Mouse (Mus musculus): ENCODE measurements around the gene Ubap2. TPM values are rescaled to one million over a fixed set of nuclear protein-coding genes. Genes with fewer than 3 reads are reported as not detected.

Gene Ubap2
- total and polyA plus RNA-seq, 2 experiments from 2014 or later, result 18.2 to 27.1 TPM

DNA sequence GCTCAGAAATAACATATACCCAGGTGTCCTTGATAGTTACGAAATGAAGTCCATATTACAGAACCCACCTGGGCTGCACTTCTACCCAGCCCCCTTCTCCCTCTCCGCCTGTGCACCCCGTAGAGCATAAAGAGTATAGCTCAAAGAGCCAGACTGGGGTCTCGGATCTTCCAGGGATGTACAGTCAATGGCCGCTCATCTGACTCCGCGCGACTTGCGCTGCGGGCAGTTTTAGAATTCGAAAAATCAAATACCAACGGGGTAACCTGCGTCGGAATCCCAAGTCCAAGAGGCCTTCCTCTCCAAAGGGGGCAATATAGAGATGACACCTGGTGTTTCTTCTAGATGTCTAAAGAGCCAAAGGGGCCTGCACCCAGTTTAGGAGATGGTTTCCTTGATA, 38.8 kb upstream of the Ubap2 start:
- H3K9ac ChIP-seq (replicated peaks; ENCODE audit: low read depth, low read length), result peak overlapping the region; percentile 90
- H3K27ac ChIP-seq (ENCODE audit: low read depth), result peak overlapping the region; percentile 99
- WGBS, result 8% methylated on average over 14 of the region's 14 CpGs
- no peak for DNase-seq (ENCODE audit: low spot score)
- no peak for ATAC-seq (ENCODE audit: insufficient read depth, low read depth)
- H3K4me3 ChIP-seq (ENCODE audit: low read depth, low read length), result peak overlapping the region; percentile 92
- no peaks in the 10 kb centered on the region for H3K27me3 ChIP-seq (ENCODE audit: control insufficient read depth, insufficient read depth, low read length)
- H3K4me1 ChIP-seq (ENCODE audit: control insufficient read depth, insufficient read depth), result peaks cover 9% of the 10 kb centered on the region
- no peaks in the 10 kb centered on the region for H3K9me3 ChIP-seq (replicated peaks; ENCODE audit: control insufficient read depth, low read length)
- H3K36me3 ChIP-seq (replicated peaks; ENCODE audit: control insufficient read depth, insufficient read depth, low read length), result peaks cover 30% of the 10 kb centered on the region
- TF ChIP-seq EP300 (IDR thresholded peaks at IDR 0.05; ENCODE audit: low read depth), result no peak
- no peak for TF ChIP-seq CTCF (IDR thresholded peaks at IDR 0.05; ENCODE audit: low read depth)
- peak overlapping the region; percentile 67 for H3K4me2 ChIP-seq (ENCODE audit: low read depth, low read length)

DNA sequence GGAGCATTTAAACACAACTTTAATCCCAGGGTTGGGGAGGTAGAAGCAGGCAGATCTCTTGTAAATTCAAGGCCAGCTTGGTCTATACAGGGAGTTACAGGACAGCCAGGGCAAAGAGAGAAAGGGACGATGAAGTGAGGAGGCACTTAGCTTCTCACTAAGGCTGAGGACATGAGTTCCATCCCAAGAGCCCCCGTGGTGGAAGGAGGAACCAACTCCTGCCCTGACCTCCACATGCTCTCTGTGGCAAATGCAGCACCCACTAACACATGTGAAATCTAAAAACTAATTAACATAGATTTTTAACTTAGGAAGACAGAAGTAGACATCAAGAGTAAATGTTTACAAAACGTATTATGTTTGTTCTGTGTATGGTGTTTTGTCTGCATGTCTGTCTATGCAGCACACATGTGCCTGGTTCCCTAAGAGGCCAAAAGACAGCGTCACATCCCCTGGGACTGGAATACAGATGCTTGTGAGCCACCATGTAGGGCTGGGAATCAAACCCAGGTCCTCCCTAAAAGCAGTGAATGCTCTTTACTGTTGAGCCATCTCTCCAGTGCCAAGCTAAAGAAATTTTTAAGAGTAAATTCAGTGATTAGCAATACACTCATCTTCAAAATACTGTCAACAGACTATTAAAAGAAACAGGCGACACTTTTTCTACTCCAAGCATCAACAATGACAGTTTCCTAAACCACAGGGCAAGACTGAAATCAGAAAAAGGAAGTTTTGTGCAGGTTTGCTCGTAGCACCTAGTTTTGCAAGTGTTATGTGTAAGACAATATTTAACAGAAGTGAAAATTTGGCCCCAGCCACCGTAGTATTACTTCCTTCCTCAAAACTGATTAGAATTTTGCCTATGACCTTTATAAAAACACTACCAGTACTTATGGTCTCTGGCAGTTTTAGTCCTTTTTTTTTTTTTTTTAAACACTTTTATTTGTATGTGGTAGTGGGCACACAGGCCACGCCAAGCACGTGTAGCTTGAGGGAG, 35.9 kb upstream of the Ubap2 start:
- no peak overlapping the region for H3K9ac ChIP-seq (replicated peaks; ENCODE audit: low read depth, low read length)
- WGBS, result 83% methylated on average over 9 of the region's 9 CpGs
- no peak overlapping the region for H3K4me3 ChIP-seq (ENCODE audit: low read depth, low read length)
- peaks cover 9% of the 10 kb centered on the region for H3K4me1 ChIP-seq (ENCODE audit: control insufficient read depth, insufficient read depth)
- DNase-seq (ENCODE audit: low spot score) (no peak), ATAC-seq (ENCODE audit: insufficient read depth, low read depth) (no peak)
- H3K4me2 ChIP-seq (ENCODE audit: low read depth, low read length), result no peak overlapping the region
- H3K36me3 ChIP-seq (replicated peaks; ENCODE audit: control insufficient read depth, insufficient read depth, low read length), result peaks cover 39% of the 10 kb centered on the region
- no peaks in the 10 kb centered on the region for H3K9me3 ChIP-seq (replicated peaks; ENCODE audit: control insufficient read depth, low read length)
- TF ChIP-seq EP300 (IDR thresholded peaks at IDR 0.05; ENCODE audit: low read depth) (no peak), CTCF (IDR thresholded peaks at IDR 0.05; ENCODE audit: low read depth) (no peak)
- H3K27ac ChIP-seq (ENCODE audit: low read depth), result no peak overlapping the region
- H3K27me3 ChIP-seq (ENCODE audit: control insufficient read depth, insufficient read depth, low read length), result no peaks in the 10 kb centered on the region

DNA sequence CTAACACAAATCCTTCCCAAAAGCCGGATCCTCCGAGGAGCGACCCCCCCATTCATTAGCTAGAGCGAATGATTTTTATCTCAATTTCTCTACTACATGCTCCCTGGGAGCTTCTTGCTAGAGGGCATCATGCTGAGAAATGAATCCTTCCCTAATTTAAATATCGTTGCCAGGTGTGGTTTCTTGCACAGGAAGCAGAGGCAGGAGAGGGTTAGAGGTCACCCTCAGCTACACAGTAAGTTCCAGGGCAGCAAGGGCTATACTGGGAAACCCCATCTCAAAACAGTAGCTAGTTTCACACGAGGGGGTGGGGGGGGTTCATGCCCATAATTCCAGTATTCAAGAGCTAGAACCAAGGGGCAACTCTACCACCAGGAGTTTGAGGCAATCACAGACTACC, 32.5 kb upstream of the Ubap2 start:
- H3K36me3 ChIP-seq (replicated peaks; ENCODE audit: control insufficient read depth, insufficient read depth, low read length), result peaks cover 44% of the 10 kb centered on the region
- no peak for ATAC-seq (ENCODE audit: insufficient read depth, low read depth)

DNA sequence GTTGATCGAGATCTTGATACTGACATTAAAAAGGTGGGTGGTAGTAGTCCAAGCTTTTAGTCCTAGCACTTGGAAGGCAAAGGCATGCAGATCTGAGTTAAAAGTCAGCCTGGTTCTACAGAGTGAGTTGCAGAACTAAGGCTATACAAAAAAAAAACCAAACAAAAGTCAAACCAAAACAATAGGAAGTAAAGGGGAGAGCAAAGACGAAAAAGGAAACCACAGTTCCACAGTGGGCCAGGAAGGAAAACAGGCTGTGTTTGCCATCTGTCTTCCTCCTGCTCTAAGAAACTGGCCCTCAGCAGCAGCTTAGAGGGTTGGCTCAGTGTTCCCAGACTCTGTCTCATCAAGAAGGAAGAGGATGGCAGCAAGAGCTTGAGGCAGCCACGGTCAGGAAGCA, 29.4 kb upstream of the Ubap2 start:
- no peak overlapping the region for H3K9ac ChIP-seq (replicated peaks; ENCODE audit: low read depth, low read length)
- H3K4me1 ChIP-seq (ENCODE audit: control insufficient read depth, insufficient read depth), result no peaks in the 10 kb centered on the region
- H3K36me3 ChIP-seq (replicated peaks; ENCODE audit: control insufficient read depth, insufficient read depth, low read length), result peaks cover 53% of the 10 kb centered on the region
- 54% methylated on average over 3 of the region's 3 CpGs for WGBS
- no peak for DNase-seq (ENCODE audit: low spot score)
- no peak for TF ChIP-seq CTCF (IDR thresholded peaks at IDR 0.05; ENCODE audit: low read depth)
- no peak for TF ChIP-seq EP300 (IDR thresholded peaks at IDR 0.05; ENCODE audit: low read depth)
- no peaks in the 10 kb centered on the region for H3K27me3 ChIP-seq (ENCODE audit: control insufficient read depth, insufficient read depth, low read length)
- no peaks in the 10 kb centered on the region for H3K9me3 ChIP-seq (replicated peaks; ENCODE audit: control insufficient read depth, low read length)
- ATAC-seq (ENCODE audit: insufficient read depth, low read depth), result no peak
- H3K4me3 ChIP-seq (ENCODE audit: low read depth, low read length), result no peak overlapping the region
- H3K27ac ChIP-seq (ENCODE audit: low read depth), result no peak overlapping the region
- H3K4me2 ChIP-seq (ENCODE audit: low read depth, low read length), result no peak overlapping the region

More for the DNA sequence above, 32.5 kb upstream of the Ubap2 start:
- no peak overlapping the region for H3K4me3 ChIP-seq (ENCODE audit: low read depth, low read length)
- no peak overlapping the region for H3K4me2 ChIP-seq (ENCODE audit: low read depth, low read length)
- 77% methylated on average over 6 of the region's 6 CpGs for WGBS
- H3K27me3 ChIP-seq (ENCODE audit: control insufficient read depth, insufficient read depth, low read length), result no peaks in the 10 kb centered on the region
- H3K27ac ChIP-seq (ENCODE audit: low read depth), result no peak overlapping the region
- DNase-seq (ENCODE audit: low spot score), result no peak
- TF ChIP-seq CTCF (IDR thresholded peaks at IDR 0.05; ENCODE audit: low read depth), result no peak
- no peaks in the 10 kb centered on the region for H3K4me1 ChIP-seq (ENCODE audit: control insufficient read depth, insufficient read depth)
- no peaks in the 10 kb centered on the region for H3K9me3 ChIP-seq (replicated peaks; ENCODE audit: control insufficient read depth, low read length)
- H3K9ac ChIP-seq (replicated peaks; ENCODE audit: low read depth, low read length), result no peak overlapping the region

DNA sequence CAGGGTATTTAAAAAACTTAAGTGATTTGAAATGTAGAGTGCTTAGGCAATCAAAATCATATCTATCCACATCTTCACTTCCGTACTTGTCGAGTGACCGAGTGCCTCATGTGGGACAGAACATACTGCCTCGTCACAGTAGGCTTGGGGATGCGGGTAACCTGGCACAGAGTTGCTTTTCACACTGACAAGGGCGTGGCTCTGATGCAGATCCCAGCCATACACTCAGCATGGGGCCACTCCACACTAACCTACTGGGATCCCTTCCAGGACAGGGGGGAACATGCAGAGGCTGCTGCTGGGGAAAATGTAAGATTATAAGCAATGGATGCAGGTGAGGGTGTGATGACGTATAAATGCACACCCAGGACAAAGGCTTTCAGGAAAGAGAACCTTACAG, 28.7 kb upstream of the Ubap2 start:
- Histone ChIP-seq H3K36me3 (replicated peaks; ENCODE audit: control insufficient read depth, insufficient read depth, low read length) (peaks cover 53% of the 10 kb centered on the region), H3K4me1 (ENCODE audit: control insufficient read depth, insufficient read depth) (no peaks in the 10 kb centered on the region), H3K27me3 (ENCODE audit: control insufficient read depth, insufficient read depth, low read length) (no peaks in the 10 kb centered on the region), H3K4me2 (ENCODE audit: low read depth, low read length) (no peak overlapping the region), H3K9me3 (replicated peaks; ENCODE audit: control insufficient read depth, low read length) (no peaks in the 10 kb centered on the region), H3K4me3 (ENCODE audit: low read depth, low read length) (no peak overlapping the region), H3K27ac (ENCODE audit: low read depth) (no peak overlapping the region), H3K9ac (replicated peaks; ENCODE audit: low read depth, low read length) (no peak overlapping the region)
- DNase-seq (ENCODE audit: low spot score) (no peak), ATAC-seq (ENCODE audit: insufficient read depth, low read depth) (no peak)
- WGBS, result 87% methylated on average over 7 of the region's 7 CpGs
- TF ChIP-seq CTCF (IDR thresholded peaks at IDR 0.05; ENCODE audit: low read depth), result no peak
- TF ChIP-seq EP300 (IDR thresholded peaks at IDR 0.05; ENCODE audit: low read depth), result no peak

Data from heart, postnatal 0 days (tissue).